Mouse (Mus musculus) liver, adult (tissue): ENCODE data around the gene Aagab.

Experiments used
- GATA4 ChIP-seq: IDR thresholded peaks from 2 replicates; pipeline ENCODE4 v1.6.1; 2014; ENCODE audit warnings: mild to moderate bottlenecking, low read length; ENCODE audit not compliant: insufficient replicate concordance

The Aagab gene

DNA sequence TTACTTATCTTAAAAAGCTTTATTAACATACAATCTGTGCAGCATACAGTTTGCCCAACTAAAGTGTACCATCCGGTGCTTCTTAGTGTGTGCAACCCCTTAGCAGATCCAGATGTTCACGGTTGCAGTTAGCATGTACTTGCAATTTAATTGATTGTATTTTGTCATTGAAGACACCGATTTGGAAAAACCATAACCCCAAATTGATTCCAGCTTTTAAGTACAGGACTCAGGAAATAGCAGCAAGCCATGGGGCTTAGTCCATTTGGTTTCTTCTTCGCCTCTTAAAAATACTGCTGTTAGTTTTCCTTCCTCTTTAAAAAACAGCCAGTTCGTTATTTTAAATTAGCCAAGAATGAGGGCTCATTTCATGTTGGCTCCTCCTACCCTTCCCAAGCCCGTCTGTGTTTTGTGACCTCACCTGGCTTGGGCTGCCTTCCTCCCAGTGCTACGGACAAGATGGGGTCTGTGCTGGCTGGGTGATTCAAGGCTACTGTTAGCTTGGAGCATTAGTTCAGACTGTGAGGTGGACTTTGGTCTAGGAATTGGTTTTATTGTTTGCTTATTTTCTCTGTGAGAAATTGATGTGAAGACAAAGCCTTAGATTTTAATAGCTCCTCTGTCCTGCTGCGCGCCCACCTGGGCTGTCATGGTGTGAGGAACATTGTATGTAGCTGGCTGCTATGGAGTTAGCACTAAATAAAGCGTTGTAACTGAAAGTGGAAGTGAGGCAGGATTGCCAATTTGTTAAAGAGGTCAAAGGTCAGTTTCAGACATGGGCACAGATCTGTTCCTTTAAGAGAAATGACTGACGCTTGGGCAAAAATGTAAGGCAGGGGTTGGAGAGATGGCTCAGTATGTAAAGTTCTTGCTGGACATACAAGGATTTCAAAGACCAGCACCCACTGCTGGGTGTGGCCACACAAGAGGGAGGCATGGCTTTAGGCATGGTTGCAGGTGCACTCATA is 11.8 kb downstream of the Aagab start:
- TF ChIP-seq GATA4, result no peak

DNA sequence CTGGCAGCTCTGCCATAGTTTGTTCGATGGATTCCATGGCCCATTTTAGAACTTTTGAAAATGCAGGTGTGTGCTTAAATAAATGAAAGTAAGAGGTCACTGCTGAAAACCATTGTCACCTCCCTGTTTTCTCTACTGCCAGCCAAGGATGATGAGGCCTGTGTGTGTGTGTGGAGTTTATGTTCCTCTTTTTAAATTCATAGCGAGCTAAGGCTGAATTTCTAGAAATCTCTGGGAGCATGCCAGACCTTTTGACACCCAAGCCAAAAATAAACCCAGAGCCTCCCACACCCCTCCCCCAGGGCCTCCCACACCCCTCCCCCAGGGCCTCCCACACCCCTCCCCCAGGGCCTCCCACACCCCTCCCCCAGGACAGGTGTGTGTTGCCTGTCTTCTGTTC is 15.5 kb downstream of the Aagab start:
- TF ChIP-seq GATA4, result no peak

DNA sequence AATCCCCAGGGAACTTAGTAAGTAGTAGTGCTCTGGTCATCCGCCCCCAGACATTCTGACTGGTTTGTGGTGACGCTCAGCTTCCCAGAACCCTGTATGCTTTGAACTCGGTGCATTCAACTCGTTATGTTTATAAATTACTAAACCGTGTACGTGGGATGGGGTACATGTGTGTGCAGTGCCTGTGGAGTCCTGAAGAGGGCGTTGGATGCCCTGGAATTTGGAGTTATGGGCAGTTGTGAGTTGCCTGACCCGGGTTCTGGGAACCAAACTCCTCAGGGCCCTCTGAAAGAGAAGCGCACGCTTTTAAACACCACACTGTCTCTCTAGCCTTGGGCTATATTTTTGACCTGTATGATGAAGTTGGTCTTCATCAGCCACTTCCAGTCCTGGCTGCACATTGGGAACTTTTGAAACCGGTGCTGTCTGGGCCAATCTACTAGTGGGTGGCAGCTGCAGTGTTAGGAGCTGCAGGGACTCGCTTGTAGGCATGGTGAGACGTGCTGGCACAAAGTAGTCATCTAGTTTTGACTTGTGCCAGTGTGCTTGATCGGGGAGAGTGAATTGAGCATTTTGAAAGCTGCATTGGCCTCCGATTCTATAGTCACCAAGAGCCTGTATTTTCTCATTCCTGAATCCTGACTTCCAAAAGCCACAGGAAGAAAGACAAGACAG is 21.6 kb downstream of the Aagab start:
- TF ChIP-seq GATA4, result no peak

DNA sequence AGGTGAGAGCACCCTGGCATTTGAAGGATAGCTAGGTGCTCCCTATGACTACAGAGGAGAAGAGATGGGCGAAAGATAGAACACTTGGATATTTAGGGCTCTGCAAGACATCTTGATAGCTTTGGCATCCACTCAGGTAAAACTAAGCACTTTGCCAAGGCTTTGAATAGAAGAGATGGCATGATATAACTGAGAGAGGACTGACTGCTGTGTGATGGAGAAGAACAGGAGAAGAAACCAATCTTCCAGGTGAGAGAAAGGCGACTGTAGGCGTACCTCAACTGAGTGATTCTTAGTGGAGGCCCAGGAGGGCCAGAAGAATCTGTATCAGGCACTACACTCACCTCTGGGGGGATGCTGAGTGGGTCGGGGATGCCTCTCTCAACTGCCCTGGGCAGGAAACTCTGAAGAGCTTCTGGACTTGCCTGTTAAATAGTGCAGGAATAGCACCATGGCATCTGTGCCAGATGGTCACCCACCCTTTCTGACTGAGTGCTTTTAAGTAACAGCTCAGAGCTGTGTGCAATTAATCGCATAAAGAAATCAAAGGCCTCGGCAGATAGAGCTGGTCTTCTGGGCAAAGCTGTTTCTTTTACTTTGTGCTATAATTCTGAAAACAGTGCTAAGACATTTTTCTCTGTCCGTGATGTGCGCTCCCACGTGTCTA is 22.8 kb downstream of the Aagab start:
- TF ChIP-seq GATA4, result no peak

DNA sequence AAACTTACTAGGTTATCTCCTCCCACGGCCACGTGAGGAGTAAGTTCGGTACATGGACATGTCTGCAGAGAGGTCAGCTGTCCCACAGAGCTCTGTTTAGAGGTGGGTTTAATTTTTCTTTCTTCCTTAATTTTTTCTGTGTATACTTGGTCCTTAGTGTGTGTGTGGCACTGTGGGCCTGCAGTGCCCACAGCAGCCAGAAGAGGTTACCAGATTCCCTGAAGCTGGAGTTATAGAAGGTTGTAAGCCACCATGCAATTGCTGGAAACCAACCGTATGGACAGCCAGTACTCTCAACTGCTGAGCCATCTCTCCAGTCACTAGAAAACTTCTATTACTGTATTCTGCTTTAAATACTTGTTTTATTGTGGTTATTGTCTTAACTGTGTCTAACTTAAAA is 29.6 kb downstream of the Aagab start:
- TF ChIP-seq GATA4, result no peak

DNA sequence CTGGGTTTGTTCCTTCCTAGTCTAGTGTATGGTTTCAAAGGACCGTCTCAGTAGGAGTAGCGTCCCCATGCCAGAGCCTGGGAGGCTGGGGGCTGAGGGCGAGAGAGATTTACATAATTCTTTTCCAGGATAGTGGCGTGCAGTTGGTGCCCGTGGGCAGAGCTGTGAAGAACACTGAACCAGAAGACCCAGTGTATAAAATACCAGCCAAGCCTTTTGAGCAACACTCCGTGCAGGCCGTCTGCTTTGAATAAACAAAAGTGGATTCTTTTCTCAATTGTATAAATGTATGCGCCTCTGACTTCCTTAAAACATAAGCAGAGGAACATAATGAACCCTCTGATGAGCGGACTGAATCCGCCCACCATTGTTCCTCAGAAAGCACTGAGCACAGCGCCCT is 30.5 kb downstream of the Aagab start:
- TF ChIP-seq GATA4, result no peak

DNA sequence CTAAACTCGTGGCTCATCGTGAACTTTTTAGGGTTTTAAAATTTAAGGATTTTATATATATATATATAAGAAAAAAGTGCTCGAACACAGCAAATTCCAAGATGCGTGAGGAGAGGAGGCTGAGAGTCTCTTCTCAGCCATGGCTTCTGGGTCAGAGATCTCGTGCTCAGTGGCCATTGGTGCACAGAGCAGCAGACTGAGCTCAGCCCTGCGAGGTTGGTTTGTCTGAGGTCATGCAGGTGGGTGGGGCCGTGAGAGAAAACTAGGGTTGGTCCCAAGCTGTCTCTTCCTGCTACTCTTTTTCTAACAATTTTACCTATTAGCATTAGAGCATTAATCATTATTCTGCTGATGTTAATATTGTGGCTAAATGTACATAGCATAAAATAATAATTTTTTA is 30.9 kb downstream of the Aagab start:
- no peak for TF ChIP-seq GATA4

DNA sequence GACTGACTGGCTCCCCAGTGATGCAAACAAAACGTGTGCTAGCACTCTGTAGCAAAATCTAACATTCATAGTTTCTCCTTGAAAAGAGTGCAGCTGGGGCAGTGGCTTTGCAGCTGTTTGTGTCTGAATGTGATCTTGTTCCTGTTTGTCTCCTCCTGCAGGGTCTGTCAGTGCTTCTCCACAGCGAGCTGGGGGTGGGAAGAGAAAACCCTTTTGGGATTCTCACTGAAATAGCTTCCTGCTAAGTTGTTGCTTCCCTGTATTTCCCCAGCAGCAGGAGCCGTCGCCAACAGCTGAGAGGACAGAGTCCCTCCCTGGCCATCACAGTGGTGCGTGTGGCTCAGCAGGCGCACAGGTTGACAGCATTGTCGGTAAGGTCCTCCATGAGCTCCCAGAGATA is 33.7 kb downstream of the Aagab start:
- TF ChIP-seq GATA4, result no peak

DNA sequence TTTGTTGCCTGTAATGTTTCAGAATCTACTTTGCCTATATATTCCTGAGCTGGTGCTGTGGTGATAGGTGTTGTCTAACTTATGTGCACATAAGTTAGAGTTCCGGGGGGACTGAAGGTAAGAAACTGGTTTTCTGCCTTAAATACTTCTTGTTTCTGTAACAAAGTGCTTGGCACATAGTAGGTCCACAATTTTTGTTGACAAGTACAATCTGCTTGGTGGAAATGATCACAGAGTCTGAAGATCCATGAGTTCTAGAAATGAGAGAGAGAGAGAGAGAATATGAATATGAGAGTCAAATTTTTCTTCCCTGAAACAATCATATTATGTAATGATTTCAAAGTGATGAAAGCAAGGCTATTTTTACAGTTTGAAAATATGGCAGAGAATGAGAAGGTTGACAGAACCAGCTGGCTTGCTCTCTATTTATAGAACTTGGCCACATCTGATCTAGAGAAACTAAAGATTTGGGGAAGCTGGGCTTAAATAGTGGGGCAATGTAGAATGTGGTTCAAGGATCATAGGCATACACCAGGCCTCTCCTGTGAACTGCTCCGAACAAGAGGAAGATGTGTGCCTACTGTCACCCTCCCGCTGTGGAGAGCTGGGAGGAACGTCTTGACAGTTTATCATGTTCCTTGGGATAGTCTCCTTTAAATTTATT is 39.7 kb downstream of the Aagab start:
- TF ChIP-seq GATA4, result no peak

DNA sequence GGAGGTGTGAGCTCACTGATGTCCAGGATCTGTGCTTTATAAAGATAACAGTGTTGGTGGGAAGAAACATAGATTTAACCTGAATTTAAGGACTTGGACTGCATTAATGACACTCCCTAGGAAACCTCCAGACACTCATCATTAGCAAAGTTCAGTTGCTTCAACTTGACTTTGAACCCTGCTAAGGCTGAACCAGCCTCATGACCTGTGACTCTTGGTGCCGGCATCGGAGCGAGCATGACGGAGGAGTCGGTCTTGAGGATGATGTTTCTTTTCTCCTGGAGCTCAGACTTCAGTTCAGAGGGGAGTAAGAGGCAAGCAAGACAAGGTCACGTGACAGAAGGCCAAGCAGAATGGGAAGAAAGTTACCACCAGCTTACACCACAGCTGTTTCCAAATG is 41.6 kb downstream of the Aagab start:
- no peak for TF ChIP-seq GATA4

DNA sequence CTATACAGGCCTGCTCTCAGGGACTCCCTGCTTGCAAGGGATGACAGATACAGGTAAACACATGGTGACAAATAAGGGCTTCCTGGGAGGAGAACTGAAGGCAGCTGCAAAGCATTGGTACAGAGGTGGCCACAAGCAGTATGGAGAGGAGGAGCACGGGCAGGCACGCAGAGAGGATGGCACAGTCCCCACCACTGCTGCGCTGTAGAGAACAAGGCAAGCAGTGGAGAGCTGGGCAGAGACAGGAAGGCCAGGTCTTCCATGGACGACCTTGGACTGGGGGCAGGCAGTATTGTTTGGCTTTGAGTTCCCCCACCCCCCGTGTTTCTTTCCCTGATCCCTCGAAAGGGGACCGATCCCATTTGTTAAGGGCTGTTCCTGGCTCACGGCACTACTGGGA is 42.6 kb downstream of the Aagab start:
- no peak for TF ChIP-seq GATA4

DNA sequence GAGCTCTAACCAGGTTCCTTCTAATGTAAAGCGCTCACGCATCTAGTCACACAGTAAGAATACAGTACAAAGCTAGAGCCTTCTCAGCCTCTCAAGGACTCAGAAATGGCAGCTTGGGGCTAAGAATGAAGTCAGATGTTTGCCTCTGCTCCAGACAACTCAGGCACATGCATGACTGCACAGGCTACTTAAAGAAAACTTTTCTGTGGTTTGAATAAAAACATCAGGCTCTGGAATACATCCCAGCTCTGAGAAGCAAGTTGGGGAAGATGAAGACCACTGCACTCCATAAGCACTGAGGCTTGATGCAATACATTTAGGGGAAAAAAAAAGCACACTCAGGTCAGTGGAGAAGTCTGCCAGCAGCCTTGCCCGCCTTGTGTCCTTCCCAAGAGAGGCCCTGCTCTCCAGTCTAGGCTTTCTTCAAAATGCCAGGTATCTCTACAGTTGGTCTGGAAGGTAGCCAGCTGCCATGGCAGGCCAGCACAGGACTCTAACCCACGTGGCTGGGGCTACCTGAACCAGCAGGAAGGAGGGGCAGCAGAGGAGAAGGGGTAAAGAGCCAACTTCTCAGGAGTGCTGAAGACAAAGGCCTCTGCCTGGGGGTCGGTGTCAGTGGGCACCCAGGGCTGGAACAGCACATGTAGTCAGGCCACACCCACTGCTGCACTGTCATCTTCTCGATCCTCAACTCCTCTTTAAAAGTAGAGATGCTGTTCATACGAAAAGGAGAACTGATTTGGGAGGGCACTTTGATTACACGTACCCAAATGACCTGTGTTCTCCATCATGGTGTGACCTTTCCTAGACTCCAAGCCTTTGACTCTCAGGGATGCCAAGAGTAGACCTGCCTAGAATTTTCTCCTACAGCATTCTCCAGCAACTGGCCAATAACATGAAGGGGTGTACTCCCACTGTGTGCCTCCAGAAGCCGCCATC is 45.4 kb downstream of the Aagab start:
- TF ChIP-seq GATA4, result no peak

DNA sequence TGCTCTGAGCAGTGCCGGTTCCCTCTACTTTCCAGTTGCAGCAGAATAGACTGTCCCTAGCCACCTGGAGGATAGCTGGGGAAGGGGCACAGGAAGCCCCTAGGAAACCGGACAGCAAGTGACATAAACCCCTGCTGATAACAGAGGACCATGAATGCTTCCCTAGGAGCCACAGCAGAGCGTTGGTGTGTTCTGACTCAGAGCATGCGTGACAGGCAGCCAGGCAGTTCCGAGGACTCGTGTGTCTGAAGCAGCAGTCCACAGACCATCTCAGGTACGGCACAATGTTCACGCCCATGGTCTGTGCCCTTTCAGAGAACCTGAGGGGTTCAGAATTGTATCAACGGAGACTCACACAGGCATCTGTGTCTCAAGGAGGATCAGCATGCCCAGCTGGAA is 46.1 kb downstream of the Aagab start:
- no peak for TF ChIP-seq GATA4

DNA sequence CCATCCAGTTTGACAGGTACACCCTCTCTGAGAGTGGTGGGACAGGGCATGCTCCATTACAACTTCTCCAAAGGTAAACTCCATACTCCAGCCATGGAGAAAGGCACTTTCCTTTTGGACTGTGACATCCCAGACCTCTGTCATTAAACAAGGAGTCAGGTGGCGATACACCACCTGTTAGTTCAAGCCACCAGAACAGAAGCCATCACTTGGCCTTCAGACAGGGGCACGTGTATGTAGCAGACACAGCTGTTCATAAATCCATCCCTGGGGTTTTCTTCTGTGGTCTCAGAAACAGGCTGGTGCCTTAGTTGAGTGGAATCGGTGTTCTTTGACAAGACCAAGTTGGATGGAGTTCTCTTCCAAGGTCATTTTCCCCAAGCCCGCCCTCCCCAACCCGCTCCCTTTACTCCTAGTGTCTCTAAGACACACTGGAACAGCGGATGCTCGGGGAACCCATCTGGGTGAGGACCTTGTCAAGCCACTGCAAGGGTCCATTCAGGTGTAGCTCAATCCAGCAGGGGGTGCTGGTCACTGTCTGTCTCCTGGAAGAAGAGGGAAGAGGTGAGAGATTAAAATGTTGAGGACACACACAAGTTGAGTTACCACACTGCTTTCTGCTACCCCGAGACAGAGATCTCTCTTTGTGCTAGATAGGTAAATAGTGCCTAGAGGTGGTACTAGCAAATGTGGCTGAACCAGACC is 47.5 kb downstream of the Aagab start:
- TF ChIP-seq GATA4, result no peak
